Mouse (Mus musculus): ENCODE measurements at regions not wholly inside any gene's neighbourhood (a gene's known extent, or its start where the extent isn't known, plus 50 kb on each side); places are given as distances from the start of the nearest gene placed in this dataset.

GRCm38 (mm10) chrX:12462936-12463647 lies 124.5 kb upstream of the Atp6ap2 start:
- no peak for TF ChIP-seq CTCF (IDR thresholded peaks at IDR 0.05; ENCODE audit: low read depth, low read length)
- TF ChIP-seq TAL1 (conservative IDR thresholded peaks at IDR 0.05; ENCODE audit: low read depth, low read length) = no peak
- TF ChIP-seq GATA1 (IDR thresholded peaks at IDR 0.05; ENCODE audit: borderline replicate concordance, low read length) = no peak
- TF ChIP-seq POLR2AphosphoS5 (IDR thresholded peaks at IDR 0.05; ENCODE audit: insufficient replicate concordance, low read depth, low read length) = no peak
- no peak for TF ChIP-seq GATA2 (IDR thresholded peaks at IDR 0.05; ENCODE audit: borderline replicate concordance, low read depth, low read length)
- DNase-seq (ENCODE audit: low spot score) (no peak), ATAC-seq (ENCODE audit: extremely low read depth, insufficient number of reproducible peaks, low FRiP score, poor library complexity, severe bottlenecking) (no peak)
- Histone ChIP-seq H3K4me3 (ENCODE audit: low read depth, low read length) (no peak overlapping the region), H3K9me3 (replicated peaks) (no peaks in the 10 kb centered on the region), H3K27me3 (ENCODE audit: insufficient read depth, low read length) (peaks cover 11% of the 10 kb centered on the region; the same call in 1 of the 2 replicates), H3K36me3 (replicated peaks) (no peaks in the 10 kb centered on the region), H3K4me1 (ENCODE audit: insufficient read depth, low read depth, low read length) (no peaks in the 10 kb centered on the region)

- Histone ChIP-seq H3K4me3 (ENCODE audit: low read depth, low read length) (no peak overlapping the region), H3K36me3 (replicated peaks) (no peaks in the 10 kb centered on the region), H3K9me3 (replicated peaks) (no peaks in the 10 kb centered on the region), H3K27me3 (ENCODE audit: insufficient read depth, low read length) (peaks cover 9% of the 10 kb centered on the region; the same call in 1 of the 2 replicates), H3K4me1 (ENCODE audit: insufficient read depth, low read depth, low read length) (peaks cover 7% of the 10 kb centered on the region)
- DNase-seq (ENCODE audit: low spot score) = no peak
- TF ChIP-seq GATA2 (IDR thresholded peaks at IDR 0.05; ENCODE audit: borderline replicate concordance, low read depth, low read length) = no peak
- no peak for TF ChIP-seq GATA1 (IDR thresholded peaks at IDR 0.05; ENCODE audit: borderline replicate concordance, low read length)
- no peak for ATAC-seq (ENCODE audit: extremely low read depth, insufficient number of reproducible peaks, low FRiP score, poor library complexity, severe bottlenecking)
Measured at GRCm38 (mm10) chrX:12466312-12466711, 121.3 kb upstream of the Atp6ap2 start.

- Histone ChIP-seq H3K4me3 (ENCODE audit: low read depth, low read length) (no peak overlapping the region), H3K36me3 (replicated peaks) (no peaks in the 10 kb centered on the region), H3K4me1 (ENCODE audit: insufficient read depth, low read depth, low read length) (peaks cover 7% of the 10 kb centered on the region), H3K9me3 (replicated peaks) (no peaks in the 10 kb centered on the region), H3K27me3 (ENCODE audit: insufficient read depth, low read length) (peaks cover 9% of the 10 kb centered on the region; the same call in 1 of the 2 replicates)
- TF ChIP-seq CTCF (IDR thresholded peaks at IDR 0.05; ENCODE audit: low read depth, low read length) = no peak
- no peak for TF ChIP-seq GATA2 (IDR thresholded peaks at IDR 0.05; ENCODE audit: borderline replicate concordance, low read depth, low read length)
- TF ChIP-seq POLR2AphosphoS5 (IDR thresholded peaks at IDR 0.05; ENCODE audit: insufficient replicate concordance, low read depth, low read length) = no peak
- TF ChIP-seq GATA1 (IDR thresholded peaks at IDR 0.05; ENCODE audit: borderline replicate concordance, low read length) = no peak
- TF ChIP-seq TAL1 (conservative IDR thresholded peaks at IDR 0.05; ENCODE audit: low read depth, low read length) = no peak
- no peak for ATAC-seq (ENCODE audit: extremely low read depth, insufficient number of reproducible peaks, low FRiP score, poor library complexity, severe bottlenecking)
- DNase-seq (ENCODE audit: low spot score) = no peak
Measured at GRCm38 (mm10) chrX:12466897-12467296, 120.7 kb upstream of the Atp6ap2 start.

- Histone ChIP-seq H3K4me3 (ENCODE audit: low read depth, low read length) (no peak overlapping the region), H3K4me1 (ENCODE audit: insufficient read depth, low read depth, low read length) (peaks cover 8% of the 10 kb centered on the region), H3K27me3 (ENCODE audit: insufficient read depth, low read length) (peaks cover 9% of the 10 kb centered on the region; the same call in 1 of the 2 replicates), H3K9me3 (replicated peaks) (no peaks in the 10 kb centered on the region), H3K36me3 (replicated peaks) (no peaks in the 10 kb centered on the region)
- no peak for DNase-seq (ENCODE audit: low spot score)
- TF ChIP-seq GATA2 (IDR thresholded peaks at IDR 0.05; ENCODE audit: borderline replicate concordance, low read depth, low read length) = no peak
- TF ChIP-seq TAL1 (conservative IDR thresholded peaks at IDR 0.05; ENCODE audit: low read depth, low read length) = no peak
- TF ChIP-seq GATA1 (IDR thresholded peaks at IDR 0.05; ENCODE audit: borderline replicate concordance, low read length) = no peak
- TF ChIP-seq POLR2AphosphoS5 (IDR thresholded peaks at IDR 0.05; ENCODE audit: insufficient replicate concordance, low read depth, low read length) = no peak
- no peak for TF ChIP-seq CTCF (IDR thresholded peaks at IDR 0.05; ENCODE audit: low read depth, low read length)
- ATAC-seq (ENCODE audit: extremely low read depth, insufficient number of reproducible peaks, low FRiP score, poor library complexity, severe bottlenecking) = no peak
Measured at GRCm38 (mm10) chrX:12467528-12468179, 119.9 kb upstream of the Atp6ap2 start.

GRCm38 (mm10) chrX:12472296-12472695 lies 115.3 kb upstream of the Atp6ap2 start:
- Histone ChIP-seq H3K4me3 (ENCODE audit: low read depth, low read length) (no peak overlapping the region), H3K36me3 (replicated peaks) (no peaks in the 10 kb centered on the region), H3K4me1 (ENCODE audit: insufficient read depth, low read depth, low read length) (peaks cover 21% of the 10 kb centered on the region), H3K9me3 (replicated peaks) (no peaks in the 10 kb centered on the region), H3K27me3 (ENCODE audit: insufficient read depth, low read length) (0 out of 2 replicates have a peak, but pooled peaks cover 2% of the 10 kb centered on the region)
- DNase-seq (ENCODE audit: low spot score) (no peak), ATAC-seq (ENCODE audit: extremely low read depth, insufficient number of reproducible peaks, low FRiP score, poor library complexity, severe bottlenecking) (no peak)
- TF ChIP-seq GATA2 (IDR thresholded peaks at IDR 0.05; ENCODE audit: borderline replicate concordance, low read depth, low read length) (no peak), GATA1 (IDR thresholded peaks at IDR 0.05; ENCODE audit: borderline replicate concordance, low read length) (no peak), CTCF (IDR thresholded peaks at IDR 0.05; ENCODE audit: low read depth, low read length) (no peak), POLR2AphosphoS5 (IDR thresholded peaks at IDR 0.05; ENCODE audit: insufficient replicate concordance, low read depth, low read length) (no peak), TAL1 (conservative IDR thresholded peaks at IDR 0.05; ENCODE audit: low read depth, low read length) (no peak)

GRCm38 (mm10) chrX:12479207-12479606 lies 108.4 kb upstream of the Atp6ap2 start:
- H3K4me1 ChIP-seq (ENCODE audit: insufficient read depth, low read depth, low read length) = peaks cover 17% of the 10 kb centered on the region
- no peak for TF ChIP-seq GATA1 (IDR thresholded peaks at IDR 0.05; ENCODE audit: borderline replicate concordance, low read length)
- ATAC-seq (ENCODE audit: extremely low read depth, insufficient number of reproducible peaks, low FRiP score, poor library complexity, severe bottlenecking) = no peak

More at GRCm38 (mm10) chrX:12479207-12479606, 108.4 kb upstream of the Atp6ap2 start:
- Histone ChIP-seq H3K27me3 (ENCODE audit: insufficient read depth, low read length) (no peaks in the 10 kb centered on the region), H3K4me3 (ENCODE audit: low read depth, low read length) (no peak overlapping the region), H3K36me3 (replicated peaks) (no peaks in the 10 kb centered on the region), H3K9me3 (replicated peaks) (no peaks in the 10 kb centered on the region)
- DNase-seq (ENCODE audit: low spot score) = peak; percentile 5

Data from G1E (cell line).